Mouse (Mus musculus): ENCODE data around the gene Cdx2. TPM values are rescaled to one million over a fixed set of nuclear protein-coding genes. Genes with fewer than 3 reads are reported as not detected.

Gene Cdx2
- polyA plus RNA-seq, 1 experiment = not detected

DNA sequence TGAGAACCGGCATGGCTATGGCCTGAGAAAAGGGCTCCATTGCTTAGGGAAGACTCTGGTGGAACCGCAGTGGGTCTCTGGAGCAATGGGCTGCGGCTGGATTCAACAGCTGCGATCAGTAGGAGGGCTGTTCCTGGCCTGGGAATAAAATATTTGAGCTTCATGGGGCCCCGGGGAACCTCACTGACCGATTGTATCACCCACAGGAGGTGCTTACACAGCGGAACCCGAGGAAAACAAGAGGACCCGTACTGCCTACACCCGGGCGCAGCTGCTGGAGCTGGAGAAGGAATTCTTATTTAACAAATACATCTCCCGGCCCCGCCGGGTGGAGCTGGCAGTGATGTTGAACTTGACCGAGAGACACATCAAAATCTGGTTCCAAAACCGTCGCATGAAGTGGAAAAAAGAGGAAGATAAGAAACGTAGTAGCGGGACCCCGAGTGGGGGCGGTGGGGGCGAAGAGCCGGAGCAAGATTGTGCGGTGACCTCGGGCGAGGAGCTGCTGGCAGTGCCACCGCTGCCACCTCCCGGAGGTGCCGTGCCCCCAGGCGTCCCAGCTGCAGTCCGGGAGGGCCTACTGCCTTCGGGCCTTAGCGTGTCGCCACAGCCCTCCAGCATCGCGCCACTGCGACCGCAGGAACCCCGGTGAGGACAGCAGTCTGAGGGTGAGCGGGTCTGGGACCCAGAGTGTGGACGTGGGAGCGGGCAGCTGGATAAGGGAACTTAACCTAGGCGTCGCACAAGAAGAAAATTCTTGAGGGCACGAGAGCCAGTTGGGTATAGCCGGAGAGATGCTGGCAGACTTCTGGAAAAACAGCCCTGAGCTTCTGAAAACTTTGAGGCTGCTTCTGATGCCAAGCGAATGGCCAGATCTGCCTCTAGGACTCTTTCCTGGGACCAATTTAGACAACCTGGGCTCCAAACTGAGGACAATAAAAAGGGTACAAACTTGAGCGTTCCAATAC lies 32.6 kb downstream of the Cdx2 start:
- H3K4me3 ChIP-seq = no peak overlapping the region
- TF ChIP-seq MAX (IDR thresholded peaks at IDR 0.05; ENCODE audit: low read depth) (no peak), TCF3 (IDR thresholded peaks at IDR 0.05; ENCODE audit: insufficient read length, low read depth) (no peak), MYOD1 (IDR thresholded peaks at IDR 0.05; ENCODE audit: control insufficient read depth in 1 of 3, insufficient read length in 2 of 3, low read depth in 2 of 3) (peak in 2 of 3 experiments; percentile 31 to 54), MYOG (IDR thresholded peaks at IDR 0.05; ENCODE audit: control insufficient read depth in 1 of 3, insufficient read depth in 1 of 3, insufficient read length in 2 of 3, low read depth in 2 of 3) (peak in 1 of 3 experiments; percentile 28)

DNA sequence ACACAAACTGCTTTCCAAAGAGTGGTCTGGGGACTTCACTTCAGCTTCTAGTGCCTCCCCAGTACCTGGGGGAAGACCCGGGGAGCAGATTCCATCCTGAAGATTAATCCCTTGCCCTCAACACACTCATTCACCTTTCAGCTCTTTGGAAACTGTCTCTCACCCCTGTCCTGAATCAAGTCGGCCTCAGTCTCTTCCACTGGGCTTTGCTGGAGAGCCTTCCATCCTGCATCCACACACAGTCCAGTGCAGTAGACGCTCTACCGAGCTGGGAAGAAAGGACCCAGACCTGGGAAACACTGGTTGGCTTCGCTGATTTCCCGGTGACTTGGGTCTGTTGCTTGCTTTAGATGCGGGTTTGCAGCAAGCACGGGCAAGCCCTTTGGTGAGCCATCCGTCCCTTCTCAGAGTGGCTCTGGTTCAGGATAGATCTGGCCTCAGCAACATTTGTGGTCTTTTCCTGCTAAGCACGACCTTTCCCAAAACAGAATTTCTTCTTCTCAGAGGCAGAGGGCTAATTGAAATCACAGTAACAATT lies 34.2 kb downstream of the Cdx2 start:
- no peaks in the 10 kb centered on the region for H3K79me2 ChIP-seq (ENCODE audit: control insufficient read depth, insufficient read depth)
- H3K4me2 ChIP-seq (ENCODE audit: low read depth) = no peak overlapping the region
- peaks cover 75% of the 10 kb centered on the region for H3K27me3 ChIP-seq (ENCODE audit: control insufficient read depth, insufficient read depth, insufficient read length)
- no peaks in the 10 kb centered on the region for H3K36me3 ChIP-seq (ENCODE audit: control insufficient read depth, insufficient read depth)
- TF ChIP-seq CEBPB (IDR thresholded peaks at IDR 0.05; ENCODE audit: insufficient read depth, poor library complexity, severe bottlenecking) (no peak), MAX (IDR thresholded peaks at IDR 0.05; ENCODE audit: low read depth) (no peak), POLR2AphosphoS2 (IDR thresholded peaks at IDR 0.05; ENCODE audit: insufficient read length, low read depth) (no peak)
- H3ac ChIP-seq (ENCODE audit: control insufficient read depth, insufficient read length) = no peak overlapping the region
- H3K4me3 ChIP-seq = no peak overlapping the region

More for the DNA sequence above, 32.6 kb downstream of the Cdx2 start:
- H3K27me3 ChIP-seq (ENCODE audit: control insufficient read depth, insufficient read depth, insufficient read length) = peaks cover 84% of the 10 kb centered on the region
- peak overlapping the region; percentile 33 for H3ac ChIP-seq (ENCODE audit: control insufficient read depth, insufficient read length)
- H3K79me2 ChIP-seq (ENCODE audit: control insufficient read depth, insufficient read depth) = no peaks in the 10 kb centered on the region
- peak overlapping the region; percentile 38 for H3K4me2 ChIP-seq (ENCODE audit: low read depth)
- no peaks in the 10 kb centered on the region for H3K36me3 ChIP-seq (ENCODE audit: control insufficient read depth, insufficient read depth)

DNA sequence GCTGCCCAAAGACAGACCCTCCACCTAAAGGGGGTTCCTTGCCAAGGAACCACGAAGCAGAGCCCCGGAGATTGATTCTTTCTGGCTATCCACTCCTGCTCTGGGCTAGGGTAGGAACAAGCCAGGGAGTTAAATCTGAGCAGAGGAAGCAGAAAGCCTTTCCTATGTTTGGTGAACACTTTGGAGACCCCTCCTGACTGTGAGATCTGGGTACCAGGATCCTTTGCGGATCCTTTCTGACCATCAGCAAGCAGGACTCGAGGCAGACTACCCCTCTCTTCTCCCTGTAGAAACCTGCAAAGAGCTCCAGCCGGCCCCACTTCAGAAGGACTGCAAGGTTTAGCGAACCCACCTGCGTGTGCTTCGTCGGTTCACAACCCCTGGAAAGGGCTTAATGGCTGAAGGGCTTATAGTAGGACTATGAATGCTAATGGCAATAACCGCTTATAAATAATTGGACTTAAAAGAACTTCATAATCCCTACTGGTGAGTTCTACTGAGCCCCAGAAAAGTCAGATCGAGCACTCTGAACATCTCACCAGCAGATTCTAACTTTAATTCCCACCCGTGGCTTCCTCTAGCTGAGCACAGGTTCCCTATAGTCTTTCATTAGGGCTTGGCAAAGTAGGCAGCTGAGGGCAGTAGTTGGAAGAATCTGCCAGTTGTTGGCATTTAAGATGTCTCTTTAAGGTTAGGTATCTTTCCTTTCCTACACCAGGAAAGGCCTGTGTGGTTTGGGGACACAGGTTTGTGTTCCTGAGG lies 34.8 kb downstream of the Cdx2 start:
- peaks cover 69% of the 10 kb centered on the region for H3K27me3 ChIP-seq (ENCODE audit: control insufficient read depth, insufficient read depth, insufficient read length)
- no peaks in the 10 kb centered on the region for H3K36me3 ChIP-seq (ENCODE audit: control insufficient read depth, insufficient read depth)
- H3K4me2 ChIP-seq (ENCODE audit: low read depth) = no peak overlapping the region
- no peak overlapping the region for H3ac ChIP-seq (ENCODE audit: control insufficient read depth, insufficient read length)
- TF ChIP-seq MYOG (IDR thresholded peaks at IDR 0.05; ENCODE audit: control insufficient read depth in 1 of 3, insufficient read depth in 1 of 3, insufficient read length in 2 of 3, low read depth in 2 of 3) (no peak), SRF (IDR thresholded peaks at IDR 0.05; ENCODE audit: control insufficient read depth, insufficient read length, low read depth) (no peak), MYOD1 (IDR thresholded peaks at IDR 0.05; ENCODE audit: control insufficient read depth in 1 of 3, insufficient read length in 2 of 3, low read depth in 2 of 3) (no peak), E2F4 (IDR thresholded peaks at IDR 0.05; ENCODE audit: insufficient read depth) (no peak), POLR2AphosphoS2 (IDR thresholded peaks at IDR 0.05; ENCODE audit: insufficient read length, low read depth) (no peak), TCF3 (IDR thresholded peaks at IDR 0.05; ENCODE audit: insufficient read length, low read depth) (no peak), TCF12 (IDR thresholded peaks at IDR 0.05; ENCODE audit: insufficient read depth, poor library complexity, severe bottlenecking) (no peak)
- H3K4me3 ChIP-seq = no peak overlapping the region
- H3K79me2 ChIP-seq (ENCODE audit: control insufficient read depth, insufficient read depth) = no peaks in the 10 kb centered on the region

GRCm38 (mm10) chr5:147270673-147271655 lies 36.1 kb downstream of the Cdx2 start:
- no peak for TF ChIP-seq USF1 (IDR thresholded peaks at IDR 0.05; ENCODE audit: low read depth)
- TF ChIP-seq MAX (IDR thresholded peaks at IDR 0.05; ENCODE audit: low read depth) = no peak
- H3K4me3 ChIP-seq = no peak overlapping the region

More at GRCm38 (mm10) chr5:147270673-147271655, 36.1 kb downstream of the Cdx2 start:
- H3K79me2 ChIP-seq (ENCODE audit: control insufficient read depth, insufficient read depth) = no peaks in the 10 kb centered on the region
- no peak overlapping the region for H3ac ChIP-seq (ENCODE audit: control insufficient read depth, insufficient read length)
- H3K4me2 ChIP-seq (ENCODE audit: low read depth) = no peak overlapping the region
- H3K36me3 ChIP-seq (ENCODE audit: control insufficient read depth, insufficient read depth) = no peaks in the 10 kb centered on the region
- H3K27me3 ChIP-seq (ENCODE audit: control insufficient read depth, insufficient read depth, insufficient read length) = peaks cover 69% of the 10 kb centered on the region
